Mouse (Mus musculus) spleen, postnatal 4 days (tissue): ENCODE results near the gene Syt2.

Experiments
- DNase-seq, 2 experiments: peaks; one replicate each; pipeline ENCODE4 v3.0.0; 2022; ENCODE audit warnings: low spot score in 2 of 2

Gene Syt2

GRCm38 (mm10) chr1:134741946-134742661, 95.6 kb downstream of the Syt2 start:
- DNase-seq = peak in 1 of 2 experiments; percentile 45

GRCm38 (mm10) chr1:134745648-134746047, 99.2 kb downstream of the Syt2 start:
- peak in 1 of 2 experiments; percentile 30 for DNase-seq

- DNase-seq = peak; percentile 89 to 92
These were observed 101.0 kb downstream of the Syt2 start for GRCm38 (mm10) chr1:134747236-134748174.

GRCm38 (mm10) chr1:134749889-134750288, 103.4 kb downstream of the Syt2 start:
- no peak for DNase-seq

GRCm38 (mm10) chr1:134752447-134752846, 106.0 kb downstream of the Syt2 start:
- no peak for DNase-seq

- DNase-seq = no peak
These were observed 107.5 kb downstream of the Syt2 start for GRCm38 (mm10) chr1:134753751-134754630.

- no peak for DNase-seq
These were observed 108.3 kb downstream of the Syt2 start for GRCm38 (mm10) chr1:134754818-134755217.

- no peak for DNase-seq
These were observed 109.2 kb downstream of the Syt2 start for GRCm38 (mm10) chr1:134755548-134756189.

GRCm38 (mm10) chr1:134756190-134756873, 109.9 kb downstream of the Syt2 start:
- no peak for DNase-seq

GRCm38 (mm10) chr1:134757230-134757629, 110.8 kb downstream of the Syt2 start:
- no peak for DNase-seq

GRCm38 (mm10) chr1:134759133-134759532, 112.7 kb downstream of the Syt2 start:
- no peak for DNase-seq

GRCm38 (mm10) chr1:134760642-134761041, 114.2 kb downstream of the Syt2 start:
- DNase-seq = no peak

GRCm38 (mm10) chr1:134761534-134761933, 115.1 kb downstream of the Syt2 start:
- no peak for DNase-seq

GRCm38 (mm10) chr1:134763250-134763649, 116.8 kb downstream of the Syt2 start:
- no peak for DNase-seq

- DNase-seq = no peak
These were observed 117.4 kb downstream of the Syt2 start for GRCm38 (mm10) chr1:134763776-134764438.

GRCm38 (mm10) chr1:134764831-134765458, 118.5 kb downstream of the Syt2 start:
- DNase-seq = no peak

GRCm38 (mm10) chr1:134766448-134766847, 120.0 kb downstream of the Syt2 start:
- no peak for DNase-seq

- no peak for DNase-seq
These were observed 123.8 kb downstream of the Syt2 start for GRCm38 (mm10) chr1:134770312-134770711.

GRCm38 (mm10) chr1:134771353-134771752, 124.9 kb downstream of the Syt2 start:
- no peak for DNase-seq

- no peak for DNase-seq
These were observed 125.5 kb downstream of the Syt2 start for GRCm38 (mm10) chr1:134771999-134772398.
